Mouse (Mus musculus) lung, postnatal 36 days (tissue): Measurements from ENCODE around the gene Stmnd1.
A peak's percentile ranks its signal among the peaks of the same experiment; 100 is the strongest.
"Not testable (repeated sequence)": the region's sequence is repeated elsewhere in the genome, so short reads cannot be mapped to it uniquely, and the experiment has no call there.

ENCODE experiments used
- DNase-seq: peaks from one replicate; pipeline ENCODE4 v3.0.0; 2022; ENCODE audit warnings: mixed read lengths

The Stmnd1 gene

GRCm38 (mm10) chr13:46273453-46274110, at the start of gene Stmnd1:
TSS of gene Stmnd1 (plus strand) at chr13:46273721.
- DNase-seq, result peak; percentile 14

- no peak for DNase-seq
These were observed 46.6 kb upstream of the Stmnd1 start for GRCm38 (mm10) chr13:46226956-46227355.

- DNase-seq, result no peak
These were observed 46.0 kb upstream of the Stmnd1 start for GRCm38 (mm10) chr13:46227486-46227885.

- DNase-seq, result not testable (repeated sequence)
These were observed 44.8 kb upstream of the Stmnd1 start for GRCm38 (mm10) chr13:46228750-46229149.

- DNase-seq, result peak; percentile 66
These were observed 41.9 kb upstream of the Stmnd1 start for GRCm38 (mm10) chr13:46231514-46232085.

- DNase-seq, result peak; percentile 39
These were observed 35.7 kb upstream of the Stmnd1 start for GRCm38 (mm10) chr13:46237723-46238349.

- peak; percentile 13 for DNase-seq
These were observed 34.7 kb upstream of the Stmnd1 start for GRCm38 (mm10) chr13:46238796-46239195.

GRCm38 (mm10) chr13:46241391-46242188, 31.9 kb upstream of the Stmnd1 start:
- DNase-seq, result no peak

GRCm38 (mm10) chr13:46253753-46254152, 19.8 kb upstream of the Stmnd1 start:
- DNase-seq, result no peak

GRCm38 (mm10) chr13:46254171-46254570, 19.4 kb upstream of the Stmnd1 start:
- no peak for DNase-seq

- DNase-seq, result no peak
These were observed 17.9 kb upstream of the Stmnd1 start for GRCm38 (mm10) chr13:46255616-46256015.

- DNase-seq, result peak; percentile 82
These were observed 15.7 kb upstream of the Stmnd1 start for GRCm38 (mm10) chr13:46257847-46258246.

GRCm38 (mm10) chr13:46259526-46259925, 14.0 kb upstream of the Stmnd1 start:
- no peak for DNase-seq

- no peak for DNase-seq
These were observed 12.3 kb upstream of the Stmnd1 start for GRCm38 (mm10) chr13:46261244-46261643.

- DNase-seq, result no peak
These were observed 5.7 kb upstream of the Stmnd1 start for GRCm38 (mm10) chr13:46267783-46268182.

GRCm38 (mm10) chr13:46268341-46268740, 5.2 kb upstream of the Stmnd1 start:
- DNase-seq, result peak; percentile 44

GRCm38 (mm10) chr13:46268815-46269445, 4.6 kb upstream of the Stmnd1 start:
- peak; percentile 53 for DNase-seq

- no peak for DNase-seq
These were observed 589 bp upstream of the Stmnd1 start for GRCm38 (mm10) chr13:46272811-46273452.

GRCm38 (mm10) chr13:46275701-46276100, 2.2 kb downstream of the Stmnd1 start:
- no peak for DNase-seq

- DNase-seq, result no peak
These were observed 9.0 kb downstream of the Stmnd1 start for GRCm38 (mm10) chr13:46282543-46282942.

- no peak for DNase-seq
These were observed 14.3 kb downstream of the Stmnd1 start for GRCm38 (mm10) chr13:46287801-46288200.

GRCm38 (mm10) chr13:46288372-46288771, 14.9 kb downstream of the Stmnd1 start:
- DNase-seq, result no peak
